Mouse (Mus musculus): ENCODE measurements around the gene Ndufaf8. TPM values are rescaled to one million over a fixed set of nuclear protein-coding genes. Genes with fewer than 3 reads are reported as not detected.

The Ndufaf8 gene
- 77.8 and 86.6 TPM in 2 replicates for polyA plus RNA-seq (2012; rRNA removed)

DNA sequence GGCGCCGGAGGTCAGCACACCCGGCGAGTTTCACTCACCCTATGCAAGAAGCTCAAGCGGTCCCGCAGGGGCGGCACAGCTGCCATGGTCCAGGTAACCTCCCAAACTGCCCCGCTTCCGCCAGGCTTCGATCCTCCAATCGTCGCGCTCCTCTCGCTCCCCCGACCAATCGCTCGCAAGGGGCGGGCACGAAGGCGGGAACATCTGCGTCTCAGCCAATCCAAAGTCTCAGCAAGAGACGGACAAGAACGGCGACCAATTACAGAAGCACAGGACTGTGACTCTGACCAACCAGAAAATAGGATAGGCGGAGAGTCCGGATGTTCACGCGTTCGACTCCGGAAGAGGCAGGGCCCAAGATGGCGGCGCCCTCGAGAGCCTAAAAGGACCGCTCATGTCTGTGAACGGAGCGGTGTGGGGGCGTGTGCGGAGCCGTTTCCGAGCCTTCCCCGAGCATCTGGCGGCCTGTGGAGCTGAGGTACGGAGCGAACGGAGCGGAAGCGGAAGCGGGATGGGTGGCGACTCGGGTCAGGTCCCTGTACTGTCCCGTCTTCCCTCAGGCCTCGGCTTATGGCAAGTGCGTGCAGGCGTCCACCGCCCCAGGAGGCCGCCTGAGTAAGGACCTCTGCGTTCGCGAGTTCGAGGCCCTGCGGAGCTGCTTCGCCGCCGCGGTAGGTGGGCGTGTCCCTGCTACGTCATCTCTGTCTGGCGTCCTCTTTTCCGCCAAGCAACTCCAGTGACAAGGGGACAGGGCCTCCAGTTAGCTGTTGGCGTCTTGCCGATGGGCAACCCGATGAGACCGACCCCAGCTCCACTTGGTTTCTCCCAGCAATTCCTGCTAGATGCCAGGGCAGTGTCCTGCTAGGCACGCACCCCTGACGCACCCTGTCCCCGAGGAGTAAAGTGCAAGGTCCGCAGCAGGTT is at the start of gene Ndufaf8, which contains the start of gene Tepsin:
TSS of gene Ndufaf8 (plus strand) at position 341 of the 924 bp plus-strand sequence.
TSS of gene Tepsin (minus strand) at position 144 of the 924 bp plus-strand sequence.

DNA sequence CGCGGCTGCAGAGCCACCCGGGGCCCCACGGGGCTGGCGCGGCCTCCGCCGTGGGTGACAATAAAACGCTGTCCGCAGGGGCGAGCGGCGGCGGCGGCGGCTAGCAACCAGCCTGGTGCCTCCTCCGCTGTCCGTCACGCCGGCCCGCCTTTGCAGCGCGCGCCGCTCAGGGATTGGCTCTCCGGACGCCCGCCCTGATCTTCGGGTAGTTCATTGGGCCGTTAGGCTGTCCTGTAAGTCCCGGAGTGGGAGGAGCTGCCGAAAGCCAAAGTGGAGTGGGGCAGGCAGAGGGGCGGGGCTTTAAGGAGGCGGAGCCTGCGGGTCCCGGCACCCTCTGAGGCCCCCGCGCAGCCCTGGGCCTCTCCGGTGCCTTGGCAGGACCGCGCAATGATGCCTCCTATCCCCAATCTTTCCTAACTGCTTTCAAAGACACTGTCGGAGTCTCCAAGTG is 12.0 kb upstream of the Ndufaf8 start, which contains the start of gene Cep131:
TSS of gene Cep131 (minus strand) at position 126 of the 451 bp plus-strand sequence.

Other genes starting within 250 kb of the Ndufaf8 start
- gene Chmp6, start 185.5 kb upstream of the Ndufaf8 start, polyA plus RNA-seq (2012; rRNA removed) = 106 and 124 TPM in 2 replicates
- gene Baiap2, start 156.2 kb upstream of the Ndufaf8 start, polyA plus RNA-seq (2012; rRNA removed) = 36.8 and 43.8 TPM in 2 replicates
- 12.2 and 13.2 TPM in 2 replicates for gene Aatk, start 51.8 kb upstream of the Ndufaf8 start, polyA plus RNA-seq (2012; rRNA removed)
- 10.0 and 13.5 TPM in 2 replicates for gene Cep131, start 12.1 kb upstream of the Ndufaf8 start, polyA plus RNA-seq (2012; rRNA removed)
- 65.5 and 70.7 TPM in 2 replicates for gene Tepsin, start 197 bp upstream of the Ndufaf8 start, polyA plus RNA-seq (2012; rRNA removed)
- 97.5 and 115 TPM in 2 replicates for gene Slc38a10, start 52.4 kb downstream of the Ndufaf8 start, polyA plus RNA-seq (2012; rRNA removed)
- 9.8 and 10.0 TPM in 2 replicates for gene Bahcc1, start 134.0 kb downstream of the Ndufaf8 start, polyA plus RNA-seq (2012; rRNA removed)
- gene Actg1, start 249.6 kb downstream of the Ndufaf8 start, polyA plus RNA-seq (2012; rRNA removed) = 1,314 and 1,733 TPM in 2 replicates

Data from colon, adult 2 months (tissue).